Mouse (Mus musculus): ENCODE measurements around the gene Mtx3. TPM values are rescaled to one million over a fixed set of nuclear protein-coding genes. Genes with fewer than 3 reads are reported as not detected.

Gene Mtx3
- polyA plus RNA-seq (2014; fragmentation: Illumina TruSeq; extraction: RNeasy Lipid Tissue Mini Kit (QIAGEN cat#74804); ENCODE audit: low read depth, low replicate concordance): 39.0 TPM

DNA sequence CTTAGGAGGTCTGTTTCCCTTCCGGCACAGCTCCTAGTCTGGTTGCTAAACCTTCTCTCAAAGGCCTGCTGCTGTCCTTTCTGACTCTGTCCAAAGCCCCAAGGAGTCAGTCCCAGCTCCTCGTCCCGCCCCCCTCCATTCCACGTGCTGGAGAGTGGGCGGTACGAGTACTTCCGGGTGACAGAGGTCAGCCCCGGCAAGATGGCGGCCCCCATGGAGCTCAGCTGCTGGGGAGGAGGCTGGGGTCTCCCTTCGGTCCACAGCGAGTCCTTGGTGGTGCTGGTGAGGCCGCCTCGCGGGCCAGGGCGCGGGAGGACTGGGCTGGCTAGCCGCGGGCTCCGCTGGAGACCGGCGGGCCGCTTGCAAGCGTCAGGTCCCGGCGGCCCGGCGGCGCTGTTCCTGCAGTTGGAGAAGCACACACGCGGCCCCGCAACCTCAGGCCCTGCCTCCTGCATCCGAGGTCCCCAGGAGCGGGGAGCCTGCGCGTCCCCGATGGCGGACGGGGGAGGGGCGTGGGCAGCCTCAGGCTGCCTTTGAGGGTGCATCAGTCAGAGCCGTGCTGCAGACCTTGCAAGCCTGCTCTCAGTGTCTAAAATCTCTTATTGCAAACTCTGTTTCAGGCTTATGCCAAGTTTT is at the start of gene Mtx3:
Gene Mtx3 (plus strand): TSS at position 175 of the 636 bp plus-strand sequence.

Other genes starting within 250 kb of the Mtx3 start
- 74.6 TPM for gene Serinc5, start 233.7 kb upstream of the Mtx3 start, polyA plus RNA-seq (2014; fragmentation: Illumina TruSeq; extraction: RNeasy Lipid Tissue Mini Kit (QIAGEN cat#74804); ENCODE audit: low read depth, low replicate concordance)
- 0.58 TPM for gene Thbs4, start 49.9 kb upstream of the Mtx3 start, polyA plus RNA-seq (2014; fragmentation: Illumina TruSeq; extraction: RNeasy Lipid Tissue Mini Kit (QIAGEN cat#74804); ENCODE audit: low read depth, low replicate concordance)